Mouse (Mus musculus): ENCODE data around the gene Map2k7. TPM values are rescaled to one million over a fixed set of nuclear protein-coding genes. Genes with fewer than 3 reads are reported as not detected.

The Map2k7 gene
- polyA plus RNA-seq, 1 experiment: 62.1 TPM

GRCm38 (mm10) chr8:4219617-4220016 lies 18.9 kb upstream of the Map2k7 start:
- Histone ChIP-seq H3K27me3 (ENCODE audit: control insufficient read depth, insufficient read depth, low read length, poor library complexity, severe bottlenecking) (peaks cover 3% of the 10 kb centered on the region), H3K4me3 (ENCODE audit: low read depth, low read length) (no peak overlapping the region), H3K4me1 (ENCODE audit: control insufficient read depth, insufficient read depth, low read length) (peaks cover 3% of the 10 kb centered on the region), H3K9me3 (replicated peaks; ENCODE audit: control insufficient read depth, insufficient read depth, low read length, poor library complexity, severe bottlenecking) (no peaks in the 10 kb centered on the region), H3K27ac (ENCODE audit: insufficient read depth, low read length) (no peak overlapping the region), H3K9ac (ENCODE audit: low read depth, poor library complexity, severe bottlenecking) (no peak overlapping the region), H3K36me3 (ENCODE audit: control insufficient read depth, insufficient read depth, low read length, poor library complexity, severe bottlenecking) (no peaks in the 10 kb centered on the region)
- TF ChIP-seq POLR2A (IDR thresholded peaks at IDR 0.05; ENCODE audit: insufficient read depth, low read length) (no peak), CTCF (IDR thresholded peaks at IDR 0.05; ENCODE audit: low read depth, low read length) (no peak), EP300 (IDR thresholded peaks at IDR 0.05; ENCODE audit: insufficient read depth, low read depth, low read length) (no peak)

- H3K36me3 ChIP-seq (ENCODE audit: control insufficient read depth, insufficient read depth, low read length, poor library complexity, severe bottlenecking): no peaks in the 10 kb centered on the region
- H3K4me1 ChIP-seq (ENCODE audit: control insufficient read depth, insufficient read depth, low read length): no peaks in the 10 kb centered on the region
- H3K9ac ChIP-seq (ENCODE audit: low read depth, poor library complexity, severe bottlenecking): no peak overlapping the region
- no peak overlapping the region for H3K27ac ChIP-seq (ENCODE audit: insufficient read depth, low read length)
- TF ChIP-seq CTCF (IDR thresholded peaks at IDR 0.05; ENCODE audit: low read depth, low read length): no peak
- no peak for TF ChIP-seq POLR2A (IDR thresholded peaks at IDR 0.05; ENCODE audit: insufficient read depth, low read length)
- no peak overlapping the region for H3K4me3 ChIP-seq (ENCODE audit: low read depth, low read length)
- H3K27me3 ChIP-seq (ENCODE audit: control insufficient read depth, insufficient read depth, low read length, poor library complexity, severe bottlenecking): peaks cover 3% of the 10 kb centered on the region
- no peaks in the 10 kb centered on the region for H3K9me3 ChIP-seq (replicated peaks; ENCODE audit: control insufficient read depth, insufficient read depth, low read length, poor library complexity, severe bottlenecking)
Measured at GRCm38 (mm10) chr8:4222059-4222458, 16.5 kb upstream of the Map2k7 start.

- Histone ChIP-seq H3K27ac (ENCODE audit: insufficient read depth, low read length) (no peak overlapping the region), H3K27me3 (ENCODE audit: control insufficient read depth, insufficient read depth, low read length, poor library complexity, severe bottlenecking) (peaks cover 3% of the 10 kb centered on the region), H3K9ac (ENCODE audit: low read depth, poor library complexity, severe bottlenecking) (no peak overlapping the region), H3K4me3 (ENCODE audit: low read depth, low read length) (peak overlapping the region; percentile 46; the same call in 1 of the 2 replicates), H3K4me1 (ENCODE audit: control insufficient read depth, insufficient read depth, low read length) (no peaks in the 10 kb centered on the region), H3K36me3 (ENCODE audit: control insufficient read depth, insufficient read depth, low read length, poor library complexity, severe bottlenecking) (no peaks in the 10 kb centered on the region), H3K9me3 (replicated peaks; ENCODE audit: control insufficient read depth, insufficient read depth, low read length, poor library complexity, severe bottlenecking) (no peaks in the 10 kb centered on the region)
- TF ChIP-seq POLR2A (IDR thresholded peaks at IDR 0.05; ENCODE audit: insufficient read depth, low read length) (no peak), EP300 (IDR thresholded peaks at IDR 0.05; ENCODE audit: insufficient read depth, low read depth, low read length) (no peak), CTCF (IDR thresholded peaks at IDR 0.05; ENCODE audit: low read depth, low read length) (no peak)
Measured at GRCm38 (mm10) chr8:4226323-4226722, 12.2 kb upstream of the Map2k7 start.

DNA sequence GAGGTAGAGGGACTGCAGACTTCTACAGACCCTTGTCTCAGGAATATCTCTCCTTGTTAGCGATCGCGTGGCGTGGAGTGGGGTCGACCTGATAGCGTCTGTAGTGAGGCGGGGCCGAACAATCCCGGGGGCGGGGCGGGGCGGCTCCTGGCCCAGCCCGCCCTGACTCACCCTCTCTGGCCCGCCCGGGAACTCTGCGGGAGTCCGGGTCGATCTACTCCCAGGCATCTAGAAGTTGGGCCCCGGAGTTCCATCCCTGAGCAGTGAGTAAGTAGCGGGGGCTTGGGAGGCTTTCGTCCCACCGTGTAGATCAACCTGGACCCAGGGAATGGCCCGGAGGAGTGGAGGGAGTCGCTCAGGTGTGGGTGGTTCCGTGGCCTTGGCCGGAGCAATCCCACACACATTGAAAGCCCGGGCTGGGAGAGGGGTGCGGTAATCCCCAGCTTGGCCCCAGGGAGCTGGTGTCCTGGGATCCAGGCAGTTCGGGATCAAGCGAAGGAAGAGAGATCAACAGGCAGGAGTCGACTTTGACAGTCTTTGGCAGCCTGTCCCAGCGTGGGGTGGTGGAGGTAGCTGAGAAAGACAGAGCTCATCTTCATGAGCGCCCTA lies 11.7 kb upstream of the Map2k7 start, which contains the start of gene Lrrc8e:
Lrrc8e (plus strand) TSS at position 89 of the 609 bp plus-strand sequence.
- Histone ChIP-seq H3K27me3 (ENCODE audit: control insufficient read depth, insufficient read depth, low read length, poor library complexity, severe bottlenecking) (peaks cover 3% of the 10 kb centered on the region), H3K9me3 (replicated peaks; ENCODE audit: control insufficient read depth, insufficient read depth, low read length, poor library complexity, severe bottlenecking) (no peaks in the 10 kb centered on the region), H3K36me3 (ENCODE audit: control insufficient read depth, insufficient read depth, low read length, poor library complexity, severe bottlenecking) (no peaks in the 10 kb centered on the region), H3K9ac (ENCODE audit: low read depth, poor library complexity, severe bottlenecking) (0 out of 2 replicates have a peak within 1 kb of the TSS, but pooled peaks have one; percentile 18), H3K27ac (ENCODE audit: insufficient read depth, low read length) (no peak within 1 kb of the TSS), H3K4me3 (ENCODE audit: low read depth, low read length) (peak within 1 kb of the TSS; percentile 51), H3K4me1 (ENCODE audit: control insufficient read depth, insufficient read depth, low read length) (no peaks in the 10 kb centered on the region)
- TF ChIP-seq EP300 (IDR thresholded peaks at IDR 0.05; ENCODE audit: insufficient read depth, low read depth, low read length): no peak
- no peak for TF ChIP-seq CTCF (IDR thresholded peaks at IDR 0.05; ENCODE audit: low read depth, low read length)
- TF ChIP-seq POLR2A (IDR thresholded peaks at IDR 0.05; ENCODE audit: insufficient read depth, low read length): no peak

DNA sequence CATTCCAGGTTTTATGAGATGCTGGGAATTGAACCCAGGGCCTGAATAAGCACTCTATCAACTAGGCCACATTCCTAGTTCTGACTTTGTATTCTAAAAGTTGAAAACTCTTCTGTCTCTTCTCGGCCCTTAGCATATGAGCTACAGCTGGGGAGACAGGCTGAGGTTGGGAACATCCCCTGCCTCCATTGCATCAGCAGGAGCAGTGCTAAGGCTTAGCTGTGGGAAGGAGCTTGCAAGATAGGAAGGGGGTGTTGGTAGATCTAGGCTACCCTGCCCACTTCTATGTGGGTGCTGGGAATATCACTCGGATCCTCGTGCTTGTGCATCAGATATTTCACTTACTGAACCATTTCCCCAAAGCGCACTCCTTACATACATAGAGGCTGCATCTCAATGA lies 10.6 kb upstream of the Map2k7 start:
- no peak overlapping the region for H3K27ac ChIP-seq (ENCODE audit: insufficient read depth, low read length)
- no peaks in the 10 kb centered on the region for H3K36me3 ChIP-seq (ENCODE audit: control insufficient read depth, insufficient read depth, low read length, poor library complexity, severe bottlenecking)
- H3K4me3 ChIP-seq (ENCODE audit: low read depth, low read length): no peak overlapping the region
- no peak overlapping the region for H3K9ac ChIP-seq (ENCODE audit: low read depth, poor library complexity, severe bottlenecking)
- H3K9me3 ChIP-seq (replicated peaks; ENCODE audit: control insufficient read depth, insufficient read depth, low read length, poor library complexity, severe bottlenecking): no peaks in the 10 kb centered on the region
- no peaks in the 10 kb centered on the region for H3K4me1 ChIP-seq (ENCODE audit: control insufficient read depth, insufficient read depth, low read length)
- no peak for TF ChIP-seq EP300 (IDR thresholded peaks at IDR 0.05; ENCODE audit: insufficient read depth, low read depth, low read length)
- no peak for TF ChIP-seq POLR2A (IDR thresholded peaks at IDR 0.05; ENCODE audit: insufficient read depth, low read length)
- TF ChIP-seq CTCF (IDR thresholded peaks at IDR 0.05; ENCODE audit: low read depth, low read length): no peak
- peaks cover 3% of the 10 kb centered on the region for H3K27me3 ChIP-seq (ENCODE audit: control insufficient read depth, insufficient read depth, low read length, poor library complexity, severe bottlenecking)

DNA sequence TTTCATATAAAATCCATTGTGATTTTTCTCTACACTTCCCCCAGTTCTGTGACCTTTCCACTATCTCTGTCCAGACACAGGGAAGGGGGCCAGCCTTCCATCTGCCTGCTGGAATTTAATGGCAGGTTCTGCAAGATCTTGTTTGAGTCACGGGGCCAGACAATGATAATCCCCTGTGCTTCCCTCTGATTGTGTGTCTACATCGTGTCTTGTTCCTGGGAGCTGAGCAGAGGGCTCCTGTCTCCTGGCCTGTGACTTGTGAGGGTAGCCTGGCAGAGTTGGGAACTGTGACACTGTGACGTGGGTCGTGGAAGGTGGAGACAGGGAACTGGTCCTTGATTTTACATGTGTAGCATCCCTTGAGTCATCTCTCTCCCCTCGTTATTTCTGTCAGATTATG lies 8.8 kb upstream of the Map2k7 start:
- TF ChIP-seq POLR2A (IDR thresholded peaks at IDR 0.05; ENCODE audit: insufficient read depth, low read length) (no peak), CTCF (IDR thresholded peaks at IDR 0.05; ENCODE audit: low read depth, low read length) (no peak), EP300 (IDR thresholded peaks at IDR 0.05; ENCODE audit: insufficient read depth, low read depth, low read length) (no peak)

More for the DNA sequence above, 8.8 kb upstream of the Map2k7 start:
- Histone ChIP-seq H3K4me1 (ENCODE audit: control insufficient read depth, insufficient read depth, low read length) (no peaks in the 10 kb centered on the region), H3K9ac (ENCODE audit: low read depth, poor library complexity, severe bottlenecking) (no peak overlapping the region), H3K36me3 (ENCODE audit: control insufficient read depth, insufficient read depth, low read length, poor library complexity, severe bottlenecking) (no peaks in the 10 kb centered on the region), H3K27me3 (ENCODE audit: control insufficient read depth, insufficient read depth, low read length, poor library complexity, severe bottlenecking) (no peaks in the 10 kb centered on the region), H3K9me3 (replicated peaks; ENCODE audit: control insufficient read depth, insufficient read depth, low read length, poor library complexity, severe bottlenecking) (no peaks in the 10 kb centered on the region), H3K27ac (ENCODE audit: insufficient read depth, low read length) (no peak overlapping the region), H3K4me3 (ENCODE audit: low read depth, low read length) (no peak overlapping the region)

All from ES-Bruce4 (cell line).